Mouse (Mus musculus): ENCODE measurements around the gene Cdhr4. TPM values are rescaled to one million over a fixed set of nuclear protein-coding genes. Genes with fewer than 3 reads are reported as not detected.

Gene Cdhr4
- 1.7 and 2.7 TPM in 2 replicates for polyA plus RNA-seq (2016; fragmentation: Nextera tagmentation; extraction: Ambion mirVana)

DNA sequence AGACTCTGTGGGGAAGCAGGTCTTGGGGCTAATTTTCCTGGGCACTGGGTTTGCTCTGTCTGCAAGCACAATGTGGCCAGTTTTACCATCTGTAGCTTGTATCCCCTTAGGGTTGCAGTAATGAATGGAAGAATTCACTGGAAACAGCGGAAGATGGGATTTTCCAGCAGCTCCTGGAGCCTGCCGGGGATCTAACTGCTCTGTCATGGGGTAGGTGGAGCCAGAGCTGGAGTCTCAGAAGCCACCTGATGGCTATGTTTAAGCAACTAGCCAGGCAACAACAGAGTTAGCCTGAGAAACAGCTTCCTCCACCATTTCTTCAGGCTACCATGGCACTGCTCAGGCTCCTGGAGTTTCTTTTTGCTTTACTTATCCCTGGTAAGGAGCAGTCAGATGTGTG, at the start of gene Cdhr4:
Cdhr4 (plus strand) TSS at position 301 of the 400 bp plus-strand sequence.
- H3K9me3 ChIP-seq = no peaks in the 10 kb centered on the region

DNA sequence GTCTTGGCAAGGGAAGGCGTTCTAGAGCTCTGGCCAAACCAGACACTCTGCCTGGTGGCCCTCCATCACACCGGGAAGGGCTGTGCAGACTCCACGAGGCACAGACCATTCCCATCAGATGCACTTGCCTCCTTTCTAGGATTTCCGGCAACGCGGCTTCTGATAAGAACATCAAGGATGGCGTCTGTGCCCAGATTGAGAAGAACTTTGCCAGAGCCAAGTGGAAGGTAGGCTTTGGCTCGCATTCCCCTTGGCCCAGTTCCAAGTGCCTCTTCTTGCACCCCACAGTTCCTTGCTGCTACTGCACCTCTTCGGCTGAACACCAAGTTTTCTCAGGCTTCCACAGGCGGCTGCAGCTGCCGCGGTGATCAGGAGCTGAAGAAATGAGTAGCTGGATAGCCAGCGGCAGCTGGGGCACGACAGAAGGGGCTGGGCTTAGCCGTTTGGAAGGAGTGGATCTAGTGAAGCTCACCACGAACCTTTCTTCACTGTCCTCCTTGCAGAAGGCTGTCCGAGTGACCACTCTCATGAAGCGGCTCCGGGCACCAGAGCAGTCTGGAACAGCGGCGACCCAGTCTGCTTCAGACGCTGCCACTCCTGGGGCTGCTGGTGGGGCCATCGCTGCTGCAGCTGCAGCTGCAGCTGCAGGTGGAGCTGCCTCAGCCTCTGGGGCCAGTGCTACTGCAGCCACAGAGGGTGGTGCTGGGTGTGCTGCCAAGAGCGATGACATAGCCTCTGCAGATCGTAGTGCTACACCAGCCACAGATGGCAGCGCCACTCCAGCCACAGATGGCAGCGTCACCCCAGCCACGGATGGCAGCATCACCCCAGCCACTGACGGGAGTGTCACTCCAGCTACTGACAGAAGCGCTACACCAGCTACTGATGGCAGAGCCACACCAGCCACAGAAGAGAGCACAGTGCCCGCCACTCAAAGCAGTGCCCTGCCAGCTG, 44.8 kb upstream of the Cdhr4 start:
- H3K4me3 ChIP-seq = no peak overlapping the region
- H3K27me3 ChIP-seq (ENCODE audit: poor library complexity, severe bottlenecking) = no peaks in the 10 kb centered on the region
- no peak overlapping the region for H3K27ac ChIP-seq
- peaks cover 23% of the 10 kb centered on the region for H3K4me1 ChIP-seq
- no peak for DNase-seq (ENCODE audit: extremely low spot score, low spot score)
- WGBS = 91% methylated on average over 31 of the region's 31 CpGs
- H3K36me3 ChIP-seq (replicated peaks) = peaks cover 28% of the 10 kb centered on the region
- H3K9me3 ChIP-seq = no peaks in the 10 kb centered on the region

More for the DNA sequence above, at the start of gene Cdhr4:
- Histone ChIP-seq H3K4me1 (peaks cover 11% of the 10 kb centered on the region), H3K27me3 (ENCODE audit: poor library complexity, severe bottlenecking) (no peaks in the 10 kb centered on the region), H3K4me3 (no peak within 1 kb of the TSS), H3K27ac (no peak within 1 kb of the TSS), H3K36me3 (replicated peaks) (no peaks in the 10 kb centered on the region)
- 70% methylated on average over 2 of the region's 2 CpGs for WGBS
- DNase-seq (ENCODE audit: extremely low spot score, low spot score) = no peak

DNA sequence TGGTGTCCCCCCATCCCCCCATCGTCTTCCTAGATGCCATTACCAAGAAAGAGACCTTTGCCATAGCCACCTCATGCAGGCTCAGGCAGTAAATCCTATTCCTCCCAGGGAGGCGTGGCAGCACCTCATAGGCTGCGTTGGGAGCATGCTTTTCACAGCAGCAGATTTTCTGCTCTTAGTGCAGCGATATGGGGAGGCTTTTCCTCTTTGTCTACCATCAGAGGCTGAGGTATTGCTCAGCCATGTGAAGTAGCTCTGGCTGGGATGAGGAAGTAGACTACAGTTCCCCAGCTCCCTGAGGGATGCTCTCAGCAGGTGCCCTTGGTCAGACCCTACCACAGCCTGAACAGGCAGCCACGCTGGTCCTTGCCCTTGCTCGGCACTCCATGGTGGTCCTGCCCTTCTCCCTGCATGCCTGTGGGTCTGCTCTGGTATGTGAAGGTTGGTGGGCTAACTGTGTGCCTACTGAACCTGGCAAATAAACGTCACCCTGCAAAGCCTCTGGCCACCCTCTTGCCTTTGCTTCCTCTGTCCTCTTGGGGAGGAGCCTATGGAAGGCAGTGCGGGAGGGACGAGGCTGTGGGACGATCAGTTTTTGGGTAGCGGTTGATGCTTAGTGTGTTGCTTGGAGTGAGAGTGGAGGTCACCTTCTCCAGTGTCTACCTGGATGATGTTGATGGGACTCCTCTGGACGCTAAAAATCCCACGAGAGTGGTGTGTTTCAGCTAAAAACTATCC, 42.9 kb upstream of the Cdhr4 start:
- no peaks in the 10 kb centered on the region for H3K27me3 ChIP-seq (ENCODE audit: poor library complexity, severe bottlenecking)
- H3K27ac ChIP-seq = no peak overlapping the region
- H3K4me1 ChIP-seq = peaks cover 28% of the 10 kb centered on the region
- WGBS = 78% methylated on average over 13 of the region's 13 CpGs
- peaks cover 28% of the 10 kb centered on the region for H3K36me3 ChIP-seq (replicated peaks)
- no peak overlapping the region for H3K4me3 ChIP-seq
- no peaks in the 10 kb centered on the region for H3K9me3 ChIP-seq
- DNase-seq (ENCODE audit: extremely low spot score, low spot score) = no peak

DNA sequence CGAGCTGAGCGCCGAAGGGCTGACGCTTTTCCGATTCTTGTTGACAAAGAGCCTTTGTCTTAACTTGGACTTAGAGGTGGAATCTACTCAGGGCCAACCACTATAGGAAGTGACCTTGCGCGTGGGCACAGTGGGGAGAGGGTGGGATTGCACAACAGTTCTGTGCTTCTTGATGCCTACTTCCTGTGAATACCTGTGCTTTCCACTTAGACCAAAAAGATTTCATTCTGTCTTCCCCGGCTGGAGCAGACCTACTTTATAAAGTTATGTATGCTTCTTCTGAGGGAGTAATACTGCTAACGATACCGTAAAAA, 42.4 kb upstream of the Cdhr4 start, which contains the start of gene Traip:
Traip (plus strand) TSS at position 215 of the 314 bp plus-strand sequence.
- Histone ChIP-seq H3K9me3 (no peaks in the 10 kb centered on the region), H3K4me1 (peaks cover 28% of the 10 kb centered on the region), H3K4me3 (peak within 1 kb of the TSS; percentile 88), H3K36me3 (replicated peaks) (peaks cover 28% of the 10 kb centered on the region), H3K27ac (peak within 1 kb of the TSS; percentile 91), H3K27me3 (ENCODE audit: poor library complexity, severe bottlenecking) (no peaks in the 10 kb centered on the region)
- no peak for DNase-seq (ENCODE audit: extremely low spot score, low spot score)
- WGBS = 92% methylated on average over 10 of the region's 10 CpGs

DNA sequence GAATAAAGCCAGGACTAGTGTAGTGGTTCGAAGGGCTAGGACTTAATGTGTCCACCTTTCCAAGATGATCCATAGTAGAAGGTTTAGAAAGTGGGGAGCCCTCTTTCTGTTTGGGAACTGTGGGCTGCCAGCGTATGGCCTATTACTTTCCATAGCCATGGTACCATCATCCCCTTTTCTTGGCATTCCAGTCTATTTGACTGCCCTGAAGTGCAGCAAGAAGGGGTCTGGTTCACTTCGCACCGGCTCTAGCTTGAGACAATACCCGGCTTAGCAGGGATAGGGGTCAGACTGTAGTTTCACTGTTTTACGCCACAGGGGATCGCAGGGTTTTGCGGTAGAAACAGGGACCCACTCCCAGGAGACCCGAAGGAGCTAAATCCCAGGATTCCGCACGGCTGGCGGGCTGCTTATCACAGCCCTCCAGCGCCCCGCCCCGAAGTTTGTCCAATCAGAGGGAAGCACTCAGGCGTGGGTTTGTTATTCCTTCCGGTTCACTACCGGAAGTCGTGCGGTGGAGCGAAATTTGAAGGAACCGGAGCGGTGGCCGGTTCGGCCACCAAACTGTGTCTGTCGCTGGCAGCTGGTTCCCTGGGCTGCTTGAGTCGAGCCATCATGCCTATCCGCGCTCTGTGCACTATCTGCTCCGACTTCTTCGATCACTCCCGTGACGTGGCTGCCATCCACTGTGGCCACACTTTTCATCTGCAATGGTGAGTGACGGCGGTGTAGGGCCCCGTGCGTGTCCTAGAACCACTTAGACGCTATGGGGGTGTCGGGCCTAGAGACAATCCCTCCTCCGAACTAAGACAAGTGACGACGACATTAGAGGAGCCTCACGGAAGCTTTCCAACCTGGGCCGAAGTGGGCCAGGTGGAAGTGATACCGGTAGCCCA, 41.6 kb upstream of the Cdhr4 start:
- peak overlapping the region; percentile 88 for H3K4me3 ChIP-seq
- H3K4me1 ChIP-seq = peaks cover 28% of the 10 kb centered on the region
- no peaks in the 10 kb centered on the region for H3K27me3 ChIP-seq (ENCODE audit: poor library complexity, severe bottlenecking)
- H3K9me3 ChIP-seq = no peaks in the 10 kb centered on the region
- H3K36me3 ChIP-seq (replicated peaks) = peaks cover 33% of the 10 kb centered on the region
- peak overlapping the region; percentile 91 for H3K27ac ChIP-seq
- DNase-seq (ENCODE audit: extremely low spot score, low spot score) = peak; percentile 92
- 11% methylated on average over 45 of the region's 45 CpGs for WGBS

DNA sequence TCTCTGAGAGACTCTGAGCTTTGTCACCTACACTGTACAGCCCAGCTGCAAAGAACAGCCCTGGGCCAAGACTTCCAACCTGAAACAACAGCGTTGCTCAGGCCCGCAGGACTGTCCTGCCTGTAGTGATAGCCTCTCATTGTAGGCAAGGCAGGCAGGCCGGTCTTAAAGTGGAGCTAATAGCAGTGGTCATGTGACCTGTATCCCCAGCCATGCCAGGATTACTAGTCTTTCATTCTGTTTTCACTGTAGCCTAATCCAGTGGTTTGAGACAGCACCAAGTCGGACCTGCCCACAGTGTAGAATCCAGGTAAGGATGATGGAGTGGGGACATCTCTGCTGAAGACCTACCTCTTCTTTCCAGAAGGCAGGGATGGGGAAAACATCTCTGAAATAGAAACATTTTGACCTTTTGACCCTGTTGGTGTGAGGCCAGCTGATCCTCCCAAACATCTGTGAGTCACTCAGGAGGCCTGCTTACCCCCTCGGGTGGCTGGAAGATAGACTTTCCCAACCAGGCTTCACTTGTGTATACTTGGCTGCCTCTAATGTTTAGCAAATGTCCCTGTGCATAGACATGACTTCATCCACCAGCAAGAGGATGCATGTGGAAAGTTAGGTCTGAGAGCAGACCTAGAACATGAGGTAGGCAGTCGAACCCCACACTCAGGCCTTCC, 36.5 kb upstream of the Cdhr4 start:
- Histone ChIP-seq H3K36me3 (replicated peaks) (peaks cover 58% of the 10 kb centered on the region), H3K4me1 (peaks cover 29% of the 10 kb centered on the region), H3K4me3 (no peak overlapping the region), H3K27ac (no peak overlapping the region), H3K9me3 (no peaks in the 10 kb centered on the region), H3K27me3 (ENCODE audit: poor library complexity, severe bottlenecking) (no peaks in the 10 kb centered on the region)
- DNase-seq (ENCODE audit: extremely low spot score, low spot score) = no peak
- 83% methylated on average over 6 of the region's 6 CpGs for WGBS

DNA sequence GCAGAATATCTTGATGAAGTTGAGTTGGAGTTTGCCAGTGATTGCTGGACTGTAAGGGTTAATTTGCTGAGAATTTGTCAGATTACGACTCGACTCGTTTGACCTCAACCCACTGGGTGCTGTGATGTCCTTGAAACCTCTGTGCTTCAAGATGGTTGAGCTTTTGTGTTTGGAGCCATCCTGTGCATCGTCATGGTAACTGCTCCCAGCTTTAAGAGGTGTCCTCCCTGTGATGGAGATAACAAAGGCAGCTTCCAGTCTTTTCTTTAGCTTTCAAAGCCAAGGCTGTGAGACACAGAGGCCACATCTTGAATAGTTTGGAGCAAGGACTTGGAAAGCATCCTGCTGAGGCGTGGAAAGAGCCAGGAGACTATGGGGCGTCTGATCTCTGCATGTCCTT, 35.2 kb upstream of the Cdhr4 start:
- Histone ChIP-seq H3K36me3 (replicated peaks) (peaks cover 72% of the 10 kb centered on the region), H3K4me3 (no peak overlapping the region)
- DNase-seq (ENCODE audit: extremely low spot score, low spot score) = no peak

DNA sequence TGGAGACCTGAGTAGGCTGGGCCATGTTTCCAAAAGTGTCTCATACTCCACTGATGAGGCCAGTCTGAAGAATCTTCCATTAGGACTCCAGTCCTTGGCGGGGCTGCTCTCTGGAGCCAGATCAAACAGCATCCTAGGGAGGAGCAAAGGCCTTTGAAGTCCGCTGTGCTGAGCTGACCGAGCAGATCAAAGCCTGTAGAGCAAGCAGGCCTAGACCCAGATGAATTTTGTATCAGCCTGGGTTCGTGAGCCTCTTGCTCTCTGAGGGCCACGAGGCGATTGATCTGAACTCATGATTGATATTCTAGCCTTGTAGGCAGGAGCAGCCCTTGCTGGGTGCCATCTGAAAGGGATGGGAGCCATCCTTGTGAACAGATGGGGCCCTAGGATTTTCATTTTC, 32.4 kb upstream of the Cdhr4 start:
- no peak overlapping the region for H3K4me3 ChIP-seq
- H3K27ac ChIP-seq = no peak overlapping the region
- WGBS = 78% methylated on average over 6 of the region's 6 CpGs
- DNase-seq (ENCODE audit: extremely low spot score, low spot score) = no peak
- H3K9me3 ChIP-seq = no peaks in the 10 kb centered on the region
- H3K27me3 ChIP-seq (ENCODE audit: poor library complexity, severe bottlenecking) = no peaks in the 10 kb centered on the region
- peaks cover 15% of the 10 kb centered on the region for H3K4me1 ChIP-seq
- H3K36me3 ChIP-seq (replicated peaks) = peaks cover 99% of the 10 kb centered on the region

More for the DNA sequence above, 35.2 kb upstream of the Cdhr4 start:
- no peak overlapping the region for H3K27ac ChIP-seq
- peaks cover 24% of the 10 kb centered on the region for H3K4me1 ChIP-seq
- H3K27me3 ChIP-seq (ENCODE audit: poor library complexity, severe bottlenecking) = no peaks in the 10 kb centered on the region
- WGBS = 62% methylated on average over 6 of the region's 6 CpGs
- no peaks in the 10 kb centered on the region for H3K9me3 ChIP-seq

DNA sequence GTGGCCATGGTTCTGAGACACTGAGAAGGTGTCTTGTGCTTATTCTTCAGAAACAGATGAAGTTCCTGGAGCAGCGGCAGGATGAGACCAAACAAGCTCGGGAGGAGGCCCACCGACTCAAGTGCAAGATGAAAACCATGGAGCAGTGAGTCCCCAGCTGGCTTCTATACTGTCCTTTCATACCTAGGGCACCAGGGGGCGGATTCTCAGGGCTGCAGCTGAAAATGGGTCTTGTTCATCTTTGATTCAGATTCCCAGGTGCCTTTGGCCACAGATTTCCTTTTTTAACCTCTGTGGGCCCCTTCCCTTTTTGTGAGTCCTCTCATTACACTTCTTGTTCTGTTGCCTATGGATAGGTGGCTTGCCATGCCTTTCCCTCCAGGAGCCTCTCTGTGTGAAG, 31.4 kb upstream of the Cdhr4 start:
- H3K4me1 ChIP-seq = peaks cover 15% of the 10 kb centered on the region
- no peak overlapping the region for H3K4me3 ChIP-seq
- peaks cover 99% of the 10 kb centered on the region for H3K36me3 ChIP-seq (replicated peaks)
- 87% methylated on average over 4 of the region's 4 CpGs for WGBS
- no peaks in the 10 kb centered on the region for H3K9me3 ChIP-seq
- DNase-seq (ENCODE audit: extremely low spot score, low spot score) = no peak
- no peaks in the 10 kb centered on the region for H3K27me3 ChIP-seq (ENCODE audit: poor library complexity, severe bottlenecking)
- no peak overlapping the region for H3K27ac ChIP-seq

DNA sequence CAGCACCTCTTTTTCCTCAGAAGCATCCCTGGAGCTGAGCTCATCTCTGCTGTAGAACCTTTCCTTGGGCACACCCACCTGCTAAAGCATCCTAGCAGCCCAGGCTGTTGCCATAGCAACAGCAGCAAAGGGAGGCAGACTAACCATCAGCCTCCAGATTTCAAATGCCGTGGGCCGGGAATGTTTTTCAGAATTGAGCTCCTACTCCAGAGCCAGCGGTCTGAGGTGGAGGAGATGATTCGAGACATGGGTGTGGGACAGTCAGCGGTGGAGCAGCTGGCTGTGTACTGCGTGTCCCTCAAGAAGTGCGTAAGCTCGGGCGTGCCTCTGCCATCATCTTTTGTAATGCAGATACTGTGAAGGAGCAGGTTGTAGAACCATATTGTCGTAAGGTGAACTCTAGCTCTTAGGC, 30.9 kb upstream of the Cdhr4 start:
- H3K27ac ChIP-seq = no peak overlapping the region
- H3K4me3 ChIP-seq = no peak overlapping the region
- no peaks in the 10 kb centered on the region for H3K9me3 ChIP-seq
- WGBS = 87% methylated on average over 10 of the region's 10 CpGs
- peaks cover 99% of the 10 kb centered on the region for H3K36me3 ChIP-seq (replicated peaks)
- no peak for DNase-seq (ENCODE audit: extremely low spot score, low spot score)
- H3K27me3 ChIP-seq (ENCODE audit: poor library complexity, severe bottlenecking) = no peaks in the 10 kb centered on the region
- H3K4me1 ChIP-seq = peaks cover 15% of the 10 kb centered on the region

DNA sequence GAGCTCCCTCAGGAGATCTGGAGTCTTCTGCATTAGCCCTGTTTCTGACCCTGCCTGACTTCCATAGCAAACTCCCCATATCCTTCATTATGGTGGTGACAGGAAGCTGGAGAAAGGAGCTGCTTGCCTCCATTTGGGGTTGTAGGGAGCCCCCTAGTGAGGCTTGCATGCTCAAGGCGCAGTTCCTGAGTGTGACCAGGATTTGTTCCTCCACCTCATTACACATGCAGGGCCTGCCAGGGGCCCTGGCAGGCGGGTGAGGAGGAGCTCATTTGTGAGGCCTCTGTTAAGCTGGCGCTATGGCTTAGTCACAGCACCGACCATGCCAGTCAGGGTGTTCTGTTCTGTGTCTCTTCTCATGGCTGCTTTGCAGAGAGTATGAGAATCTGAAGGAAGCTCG, 30.4 kb upstream of the Cdhr4 start:
- DNase-seq (ENCODE audit: extremely low spot score, low spot score) = no peak
- Histone ChIP-seq H3K27me3 (ENCODE audit: poor library complexity, severe bottlenecking) (no peaks in the 10 kb centered on the region), H3K4me3 (no peak overlapping the region), H3K9me3 (no peaks in the 10 kb centered on the region), H3K36me3 (replicated peaks) (peaks cover 99% of the 10 kb centered on the region), H3K4me1 (peaks cover 14% of the 10 kb centered on the region), H3K27ac (no peak overlapping the region)
- 64% methylated on average over 5 of the region's 5 CpGs for WGBS

DNA sequence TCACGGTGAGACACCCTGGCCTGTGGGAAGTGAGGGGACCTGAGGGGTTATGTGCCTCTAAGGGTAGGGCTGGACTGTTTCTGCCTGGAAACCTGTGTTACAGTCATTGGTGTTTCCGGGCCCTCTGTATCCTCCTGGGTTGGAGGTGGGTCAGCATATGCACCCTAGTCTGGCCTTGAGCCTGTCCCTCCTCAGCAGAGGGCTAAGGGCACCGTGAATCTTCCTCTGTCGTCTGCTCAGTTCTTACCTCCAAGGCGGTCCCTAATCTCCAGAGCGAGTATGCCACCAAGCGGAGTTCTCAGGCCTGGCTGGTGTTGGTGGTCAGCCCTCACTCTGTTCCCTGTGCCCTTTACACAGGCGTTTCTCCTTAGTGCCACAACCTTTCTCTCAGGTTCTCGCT, 29.4 kb upstream of the Cdhr4 start:
- Histone ChIP-seq H3K36me3 (replicated peaks) (peaks cover 97% of the 10 kb centered on the region), H3K9me3 (no peaks in the 10 kb centered on the region), H3K4me1 (peaks cover 5% of the 10 kb centered on the region; the same call in 1 of the 2 replicates), H3K27ac (no peak overlapping the region), H3K4me3 (no peak overlapping the region), H3K27me3 (ENCODE audit: poor library complexity, severe bottlenecking) (no peaks in the 10 kb centered on the region)
- 94% methylated on average over 9 of the region's 9 CpGs for WGBS
- DNase-seq (ENCODE audit: extremely low spot score, low spot score) = no peak
